Mouse (Mus musculus) intestine, embryonic 14.5 days (tissue): ENCODE data around the gene Tcf12. TPM values are rescaled to one million over a fixed set of nuclear protein-coding genes. Genes with fewer than 3 reads are reported as not detected.

Source experiments
- ATAC-seq: fragments of 200-750 bp; cut with Nextera tagmentation; replicated peaks from 2 replicates; pipeline ENCODE4 v1.8.0; 2017; ENCODE audit warnings: low read depth, moderate number of reproducible peaks, moderate TSS enrichment, moderate library complexity; ENCODE audit not compliant: low FRiP score, low TSS enrichment
- DNase-seq: peaks from one replicate; pipeline ENCODE4 v3.0.0-alpha.2; 2018; ENCODE audit warnings: low spot score
- H3K27ac ChIP-seq: fragments of 300-500 bp; sonication (generic); 2 replicates; pipeline ENCODE4 v1.5.1; 2014; ENCODE audit warnings: low read depth, mild to moderate bottlenecking, control low read depth
- H3K27me3 ChIP-seq: fragments of 300-500 bp; sonication (generic); replicated peaks from 2 replicates; pipeline ENCODE4 v1.6.1; 2014; ENCODE audit warnings: low read length, control low read depth; ENCODE audit not compliant: control insufficient read depth, insufficient read depth
- H3K36me3 ChIP-seq: fragments of 300-500 bp; sonication (generic); 2 replicates; pipeline ENCODE4 v1.6.1; 2014; ENCODE audit warnings: low read length, control low read depth; ENCODE audit not compliant: control insufficient read depth, insufficient read depth
- H3K4me1 ChIP-seq: fragments of 300-500 bp; sonication (generic); replicated peaks from 2 replicates; pipeline ENCODE4 v1.6.1; 2014; ENCODE audit warnings: low read length, control low read depth, mixed read lengths; ENCODE audit not compliant: control insufficient read depth, insufficient read depth
- H3K4me2 ChIP-seq: fragments of 300-500 bp; sonication (generic); 2 replicates; pipeline ENCODE4 v1.6.1; 2014; ENCODE audit warnings: low read length
- H3K4me3 ChIP-seq: fragments of 300-500 bp; sonication (generic); 2 replicates; pipeline ENCODE4 v1.5.1; 2014; ENCODE audit warnings: low read depth, low read length, control low read depth, mixed read lengths
- H3K9ac ChIP-seq: fragments of 300-500 bp; sonication (generic); 2 replicates; pipeline ENCODE4 v1.6.1; 2014; ENCODE audit warnings: mild to moderate bottlenecking, low read length
- H3K9me3 ChIP-seq: fragments of 300-500 bp; sonication (generic); 2 replicates; pipeline ENCODE4 v1.6.1; 2016; ENCODE audit warnings: low read length, control low read depth; ENCODE audit not compliant: control insufficient read depth
- WGBS: fragments of 180-500 bp; shearing (Covaris S2); extraction: QIAGEN DNeasy Blood & Tissue Kit; methylation state at CpG from one replicate; pipeline ENCODE4 v1.1.7; 2014; 5-methylcytosine and 5-hydroxymethylcytosine counted together
- polyA plus RNA-seq: library from polyadenylated mRNA; unstranded; fragments of >200 nt; fragmentation: Nextera tagmentation; extraction: Ambion mirVana; gene quantifications from 2 replicates; pipeline ENCODE4 v1.2.1, GENCODE M21; 2014

Tcf12 gene
- 57.5 and 59.8 TPM in 2 replicates for polyA plus RNA-seq

- Histone ChIP-seq H3K27ac (peak within 1 kb of the TSS; percentile 99), H3K4me1 (peaks cover 6% of the 10 kb centered on the region; the same call in 1 of the 2 replicates), H3K36me3 (peaks cover 20% of the 10 kb centered on the region), H3K9me3 (no peaks in the 10 kb centered on the region), H3K4me2 (peak within 1 kb of the TSS; percentile 75), H3K9ac (peak within 1 kb of the TSS; percentile 100), H3K4me3 (peak within 1 kb of the TSS; percentile 94), H3K27me3 (no peaks in the 10 kb centered on the region)
- ATAC-seq (peak; percentile 88), DNase-seq (peak; percentile 93)
- 2% methylated on average over 75 of the region's 88 CpGs for WGBS
Measured at GRCm38 (mm10) chr9:72111622-72112550, at the start of gene Tcf12. Gene Tcf12, minus strand, starts transcription at chr9:72111871.

GRCm38 (mm10) chr9:72158392-72158791 lies 46.7 kb upstream of the Tcf12 start:
- no peak overlapping the region for H3K4me3 ChIP-seq
- H3K9me3 ChIP-seq = no peaks in the 10 kb centered on the region
- 62% methylated on average over 2 of the region's 2 CpGs for WGBS
- no peak overlapping the region for H3K9ac ChIP-seq
- DNase-seq = no peak
- 0 out of 2 replicates have a peak, but pooled peaks cover 3% of the 10 kb centered on the region for H3K4me1 ChIP-seq
- H3K4me2 ChIP-seq = no peak overlapping the region
- H3K27ac ChIP-seq = no peak overlapping the region
- no peak for ATAC-seq
- no peaks in the 10 kb centered on the region for H3K27me3 ChIP-seq
- no peaks in the 10 kb centered on the region for H3K36me3 ChIP-seq

GRCm38 (mm10) chr9:72157091-72157490 lies 45.4 kb upstream of the Tcf12 start:
- Histone ChIP-seq H3K4me3 (no peak overlapping the region), H3K36me3 (no peaks in the 10 kb centered on the region), H3K27me3 (no peaks in the 10 kb centered on the region), H3K4me1 (0 out of 2 replicates have a peak, but pooled peaks cover 3% of the 10 kb centered on the region), H3K9ac (no peak overlapping the region), H3K27ac (no peak overlapping the region), H3K4me2 (no peak overlapping the region), H3K9me3 (no peaks in the 10 kb centered on the region)
- DNase-seq (no peak), ATAC-seq (no peak)
- 83% methylated on average over 1 of the region's 1 CpGs for WGBS

- peak overlapping the region; percentile 27 for H3K4me3 ChIP-seq
- H3K27ac ChIP-seq = no peak overlapping the region; the same call in 1 of the 2 replicates
- peak overlapping the region; percentile 47 for H3K4me2 ChIP-seq
- no peaks in the 10 kb centered on the region for H3K27me3 ChIP-seq
- no peaks in the 10 kb centered on the region for H3K36me3 ChIP-seq
- ATAC-seq = no peak
- H3K4me1 ChIP-seq = 0 out of 2 replicates have a peak, but pooled peaks cover 3% of the 10 kb centered on the region
- no peaks in the 10 kb centered on the region for H3K9me3 ChIP-seq
- DNase-seq = peak; percentile 57
- peak overlapping the region; percentile 23; the same call in 1 of the 2 replicates for H3K9ac ChIP-seq
- WGBS = 21% methylated on average over 21 of the region's 21 CpGs
Measured at GRCm38 (mm10) chr9:72155250-72156138, 43.8 kb upstream of the Tcf12 start.

GRCm38 (mm10) chr9:72144148-72144547 lies 32.5 kb upstream of the Tcf12 start:
- Histone ChIP-seq H3K4me2 (no peak overlapping the region), H3K36me3 (no peaks in the 10 kb centered on the region), H3K27ac (no peak overlapping the region), H3K9me3 (no peaks in the 10 kb centered on the region), H3K4me1 (no peaks in the 10 kb centered on the region), H3K4me3 (no peak overlapping the region), H3K9ac (no peak overlapping the region), H3K27me3 (no peaks in the 10 kb centered on the region)
- ATAC-seq (no peak), DNase-seq (no peak)
- 56% methylated on average over 5 of the region's 5 CpGs for WGBS

GRCm38 (mm10) chr9:72137899-72138298 lies 26.2 kb upstream of the Tcf12 start:
- Histone ChIP-seq H3K27ac (no peak overlapping the region), H3K27me3 (no peaks in the 10 kb centered on the region), H3K9ac (no peak overlapping the region), H3K4me2 (no peak overlapping the region), H3K4me1 (no peaks in the 10 kb centered on the region), H3K9me3 (no peaks in the 10 kb centered on the region), H3K4me3 (no peak overlapping the region), H3K36me3 (no peaks in the 10 kb centered on the region)
- DNase-seq = no peak
- no peak for ATAC-seq

- Histone ChIP-seq H3K9me3 (no peaks in the 10 kb centered on the region), H3K27ac (peak overlapping the region; percentile 93), H3K9ac (peak overlapping the region; percentile 76), H3K4me1 (peaks cover 6% of the 10 kb centered on the region; the same call in 1 of the 2 replicates), H3K4me3 (peak overlapping the region; percentile 58), H3K27me3 (no peaks in the 10 kb centered on the region), H3K4me2 (peak overlapping the region; percentile 67), H3K36me3 (no peaks in the 10 kb centered on the region)
- 56% methylated on average over 4 of the region's 4 CpGs for WGBS
- ATAC-seq (no peak), DNase-seq (no peak)
Measured at GRCm38 (mm10) chr9:72133772-72134245, 22.1 kb upstream of the Tcf12 start.

- Histone ChIP-seq H3K9ac (peak overlapping the region; percentile 76), H3K27ac (peak overlapping the region; percentile 93), H3K9me3 (no peaks in the 10 kb centered on the region), H3K4me1 (peaks cover 6% of the 10 kb centered on the region; the same call in 1 of the 2 replicates), H3K4me3 (peak overlapping the region; percentile 58), H3K4me2 (peak overlapping the region; percentile 67), H3K27me3 (no peaks in the 10 kb centered on the region), H3K36me3 (no peaks in the 10 kb centered on the region)
- DNase-seq (peak; percentile 92), ATAC-seq (peak; percentile 98)
- 2% methylated on average over 47 of the region's 56 CpGs for WGBS
Measured at GRCm38 (mm10) chr9:72133089-72133771, 21.6 kb upstream of the Tcf12 start.
